Mouse (Mus musculus): ENCODE measurements around the gene Dst. TPM values are rescaled to one million over a fixed set of nuclear protein-coding genes. Genes with fewer than 3 reads are reported as not detected.
A peak's percentile ranks its signal among the peaks of the same experiment; 100 is the strongest.

The Dst gene
- polyA plus RNA-seq, 1 experiment, result 49.7 TPM

- TF ChIP-seq MYOD1 (IDR thresholded peaks at IDR 0.05; ENCODE audit: control insufficient read depth in 1 of 3, insufficient read length in 2 of 3, low read depth in 2 of 3) (peak in 2 of 3 experiments; percentile 63 to 70), TCF12 (IDR thresholded peaks at IDR 0.05; ENCODE audit: insufficient read depth, poor library complexity, severe bottlenecking) (peak; percentile 37), CEBPB (IDR thresholded peaks at IDR 0.05; ENCODE audit: insufficient read depth, poor library complexity, severe bottlenecking) (0 out of 2 replicates have a peak, but pooled peaks have one; percentile 23), REST (IDR thresholded peaks at IDR 0.05; ENCODE audit: insufficient read depth, insufficient read length) (no peak), MAX (IDR thresholded peaks at IDR 0.05; ENCODE audit: low read depth) (no peak)
- Histone ChIP-seq H3K79me2 (ENCODE audit: control insufficient read depth, insufficient read depth) (peaks cover 36% of the 10 kb centered on the region), H3K36me3 (ENCODE audit: control insufficient read depth, insufficient read depth) (peaks cover 30% of the 10 kb centered on the region), H3ac (ENCODE audit: control insufficient read depth, insufficient read length) (no peak overlapping the region), H3K4me2 (ENCODE audit: low read depth) (peak overlapping the region; percentile 50), H3K4me3 (no peak overlapping the region), H3K27me3 (ENCODE audit: control insufficient read depth, insufficient read depth, insufficient read length) (no peaks in the 10 kb centered on the region)
Measured at GRCm38 (mm10) chr1:34150416-34151093, 242.5 kb downstream of the Dst start.

GRCm38 (mm10) chr1:34152683-34153082 is 244.7 kb downstream of the Dst start:
- H3K4me3 ChIP-seq, result no peak overlapping the region
- no peak overlapping the region for H3K4me2 ChIP-seq (ENCODE audit: low read depth)
- peaks cover 43% of the 10 kb centered on the region for H3K36me3 ChIP-seq (ENCODE audit: control insufficient read depth, insufficient read depth)
- no peak overlapping the region for H3ac ChIP-seq (ENCODE audit: control insufficient read depth, insufficient read length)
- no peaks in the 10 kb centered on the region for H3K27me3 ChIP-seq (ENCODE audit: control insufficient read depth, insufficient read depth, insufficient read length)
- peaks cover 22% of the 10 kb centered on the region for H3K79me2 ChIP-seq (ENCODE audit: control insufficient read depth, insufficient read depth)
- TF ChIP-seq MAX (IDR thresholded peaks at IDR 0.05; ENCODE audit: low read depth) (no peak), POLR2AphosphoS2 (IDR thresholded peaks at IDR 0.05; ENCODE audit: insufficient read length, low read depth) (no peak), CEBPB (IDR thresholded peaks at IDR 0.05; ENCODE audit: insufficient read depth, poor library complexity, severe bottlenecking) (no peak), TCF3 (IDR thresholded peaks at IDR 0.05; ENCODE audit: insufficient read length, low read depth) (no peak), SRF (IDR thresholded peaks at IDR 0.05; ENCODE audit: control insufficient read depth, insufficient read length, low read depth) (no peak), MYOD1 (IDR thresholded peaks at IDR 0.05; ENCODE audit: control insufficient read depth in 1 of 3, insufficient read length in 2 of 3, low read depth in 2 of 3) (no peak), E2F4 (IDR thresholded peaks at IDR 0.05; ENCODE audit: insufficient read depth) (no peak), TCF12 (IDR thresholded peaks at IDR 0.05; ENCODE audit: insufficient read depth, poor library complexity, severe bottlenecking) (no peak), POLR2A (IDR thresholded peaks at IDR 0.05; ENCODE audit: insufficient read length, low read depth) (no peak), MYOG (IDR thresholded peaks at IDR 0.05; ENCODE audit: control insufficient read depth in 1 of 3, insufficient read depth in 1 of 3, insufficient read length in 2 of 3, low read depth in 2 of 3) (no peak), REST (IDR thresholded peaks at IDR 0.05; ENCODE audit: insufficient read depth, insufficient read length) (no peak), USF1 (IDR thresholded peaks at IDR 0.05; ENCODE audit: low read depth) (no peak)

- Histone ChIP-seq H3K4me3 (no peak overlapping the region), H3K4me2 (ENCODE audit: low read depth) (no peak overlapping the region), H3ac (ENCODE audit: control insufficient read depth, insufficient read length) (no peak overlapping the region), H3K79me2 (ENCODE audit: control insufficient read depth, insufficient read depth) (peaks cover 8% of the 10 kb centered on the region), H3K27me3 (ENCODE audit: control insufficient read depth, insufficient read depth, insufficient read length) (no peaks in the 10 kb centered on the region), H3K36me3 (ENCODE audit: control insufficient read depth, insufficient read depth) (peaks cover 52% of the 10 kb centered on the region)
- no peak for TF ChIP-seq TCF3 (IDR thresholded peaks at IDR 0.05; ENCODE audit: insufficient read length, low read depth)
- no peak for TF ChIP-seq USF1 (IDR thresholded peaks at IDR 0.05; ENCODE audit: low read depth)
- TF ChIP-seq TCF12 (IDR thresholded peaks at IDR 0.05; ENCODE audit: insufficient read depth, poor library complexity, severe bottlenecking), result no peak
- TF ChIP-seq REST (IDR thresholded peaks at IDR 0.05; ENCODE audit: insufficient read depth, insufficient read length), result no peak
- TF ChIP-seq POLR2A (IDR thresholded peaks at IDR 0.05; ENCODE audit: insufficient read length, low read depth), result no peak
Measured at GRCm38 (mm10) chr1:34156058-34156457, 248.0 kb downstream of the Dst start.

DNA sequence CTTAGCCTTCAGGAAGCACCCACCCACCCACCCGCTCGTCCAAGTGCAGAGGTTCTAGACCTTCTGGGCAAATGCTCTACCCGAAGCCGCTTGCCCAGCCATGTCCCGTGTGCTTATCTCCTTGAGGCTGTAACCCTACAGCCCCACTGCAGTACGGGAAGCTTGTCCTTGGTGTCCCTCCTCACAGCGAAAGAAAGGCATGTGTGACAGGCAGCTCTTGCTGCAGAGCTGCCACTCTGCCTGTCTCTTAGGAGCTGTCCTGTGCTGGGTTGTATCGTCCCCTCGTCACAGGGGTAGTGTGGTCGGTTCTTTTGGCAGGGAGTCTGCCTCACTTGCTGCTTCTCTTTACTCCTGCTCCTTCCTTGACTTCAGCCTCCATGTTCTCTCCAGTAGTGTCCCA is 249.7 kb downstream of the Dst start:
- Histone ChIP-seq H3K36me3 (ENCODE audit: control insufficient read depth, insufficient read depth) (peaks cover 60% of the 10 kb centered on the region), H3K79me2 (ENCODE audit: control insufficient read depth, insufficient read depth) (no peaks in the 10 kb centered on the region), H3K27me3 (ENCODE audit: control insufficient read depth, insufficient read depth, insufficient read length) (no peaks in the 10 kb centered on the region), H3K4me3 (no peak overlapping the region), H3K4me2 (ENCODE audit: low read depth) (no peak overlapping the region), H3ac (ENCODE audit: control insufficient read depth, insufficient read length) (no peak overlapping the region)
- TF ChIP-seq CEBPB (IDR thresholded peaks at IDR 0.05; ENCODE audit: insufficient read depth, poor library complexity, severe bottlenecking), result no peak
- TF ChIP-seq MYOD1 (IDR thresholded peaks at IDR 0.05; ENCODE audit: control insufficient read depth in 1 of 3, insufficient read length in 2 of 3, low read depth in 2 of 3), result no peak
- no peak for TF ChIP-seq MYOG (IDR thresholded peaks at IDR 0.05; ENCODE audit: control insufficient read depth in 1 of 3, insufficient read depth in 1 of 3, insufficient read length in 2 of 3, low read depth in 2 of 3)
- TF ChIP-seq POLR2AphosphoS2 (IDR thresholded peaks at IDR 0.05; ENCODE audit: insufficient read length, low read depth), result no peak

DNA sequence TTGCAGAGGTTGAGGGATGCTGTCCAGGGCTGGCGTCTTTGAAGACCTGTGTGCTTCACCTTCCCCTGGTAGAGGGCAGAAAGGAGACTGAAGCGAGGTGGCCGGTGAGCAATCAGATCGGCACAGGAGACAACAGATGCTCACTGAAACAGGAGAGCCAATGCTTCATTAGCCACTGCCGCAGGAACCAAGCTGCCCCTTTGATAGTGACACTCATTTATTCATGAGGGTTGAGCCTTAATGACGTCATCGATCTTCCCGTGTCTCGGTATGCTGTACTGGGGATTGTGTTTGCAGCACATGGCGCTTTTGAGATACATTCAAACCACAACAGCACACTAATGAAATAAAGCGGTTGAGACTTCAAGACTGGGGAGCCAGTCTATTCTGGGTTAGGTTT is 250.8 kb downstream of the Dst start:
- peak; percentile 19 for TF ChIP-seq POLR2AphosphoS2 (IDR thresholded peaks at IDR 0.05; ENCODE audit: insufficient read length, low read depth)
- TF ChIP-seq MYOD1 (IDR thresholded peaks at IDR 0.05; ENCODE audit: control insufficient read depth in 1 of 3, insufficient read length in 2 of 3, low read depth in 2 of 3), result no peak
- TF ChIP-seq USF1 (IDR thresholded peaks at IDR 0.05; ENCODE audit: low read depth), result no peak
- TF ChIP-seq MAX (IDR thresholded peaks at IDR 0.05; ENCODE audit: low read depth), result no peak
- H3K36me3 ChIP-seq (ENCODE audit: control insufficient read depth, insufficient read depth), result peaks cover 51% of the 10 kb centered on the region

More for the DNA sequence above, 250.8 kb downstream of the Dst start:
- H3K4me2 ChIP-seq (ENCODE audit: low read depth), result no peak overlapping the region
- no peak overlapping the region for H3ac ChIP-seq (ENCODE audit: control insufficient read depth, insufficient read length)
- H3K79me2 ChIP-seq (ENCODE audit: control insufficient read depth, insufficient read depth), result no peaks in the 10 kb centered on the region
- H3K27me3 ChIP-seq (ENCODE audit: control insufficient read depth, insufficient read depth, insufficient read length), result no peaks in the 10 kb centered on the region
- no peak overlapping the region for H3K4me3 ChIP-seq

Data from myocyte (in vitro differentiated cells).